Mouse (Mus musculus) neural tube, embryonic 15.5 days (tissue): Measurements from ENCODE around the gene Zswim5. TPM values are rescaled to one million over a fixed set of nuclear protein-coding genes. Genes with fewer than 3 reads are reported as not detected.

Experiments used
- ATAC-seq: fragments of 200-750 bp; cut with Nextera tagmentation; 2 replicates; pipeline ENCODE4 v1.8.0; 2017; ENCODE audit warnings: mild to moderate bottlenecking, moderate TSS enrichment, moderate library complexity; ENCODE audit not compliant: low FRiP score
- H3K27ac ChIP-seq: fragments of 300-500 bp; sonication (generic); replicated peaks from 2 replicates; pipeline ENCODE4 v1.5.1; 2015; ENCODE audit warnings: mild to moderate bottlenecking, inconsistent platforms
- H3K27me3 ChIP-seq: fragments of 300-500 bp; sonication (generic); replicated peaks from 2 replicates; pipeline ENCODE4 v1.6.1; 2015; ENCODE audit warnings: inconsistent platforms
- H3K36me3 ChIP-seq: fragments of 300-500 bp; sonication (generic); 2 replicates; pipeline ENCODE4 v1.6.1; 2015; ENCODE audit warnings: inconsistent platforms
- H3K4me1 ChIP-seq: fragments of 300-500 bp; sonication (generic); 2 replicates; pipeline ENCODE4 v1.6.1; 2015; ENCODE audit warnings: inconsistent platforms
- H3K4me2 ChIP-seq: fragments of 300-500 bp; sonication (generic); 2 replicates; pipeline ENCODE4 v1.6.1; 2015; ENCODE audit warnings: inconsistent platforms, mild to moderate bottlenecking, moderate library complexity
- H3K4me3 ChIP-seq: fragments of 300-500 bp; sonication (generic); replicated peaks from 2 replicates; pipeline ENCODE4 v1.5.1; 2015; ENCODE audit warnings: mild to moderate bottlenecking, inconsistent platforms
- H3K9ac ChIP-seq: fragments of 300-500 bp; sonication (generic); replicated peaks from 2 replicates; pipeline ENCODE4 v1.6.1; 2015; ENCODE audit warnings: mild to moderate bottlenecking, inconsistent platforms
- H3K9me3 ChIP-seq: fragments of 300-500 bp; sonication (generic); replicated peaks from 2 replicates; pipeline ENCODE4 v1.6.1; 2016; ENCODE audit warnings: inconsistent platforms
- WGBS: fragments of 180-500 bp; shearing (Covaris S2); methylation state at CpG from one replicate; pipeline ENCODE4 v1.1.7; 2015; ENCODE audit warnings: mixed read lengths; 5-methylcytosine and 5-hydroxymethylcytosine counted together
- polyA plus RNA-seq: library from polyadenylated mRNA; unstranded; fragments of >200 nt; fragmentation: Nextera tagmentation; extraction: Ambion mirVana; gene quantifications from 2 replicates; pipeline ENCODE4 v1.2.1, GENCODE M21; 2015

The Zswim5 gene
- polyA plus RNA-seq, 1 experiment from 2014 or later, result 4.4 TPM

DNA sequence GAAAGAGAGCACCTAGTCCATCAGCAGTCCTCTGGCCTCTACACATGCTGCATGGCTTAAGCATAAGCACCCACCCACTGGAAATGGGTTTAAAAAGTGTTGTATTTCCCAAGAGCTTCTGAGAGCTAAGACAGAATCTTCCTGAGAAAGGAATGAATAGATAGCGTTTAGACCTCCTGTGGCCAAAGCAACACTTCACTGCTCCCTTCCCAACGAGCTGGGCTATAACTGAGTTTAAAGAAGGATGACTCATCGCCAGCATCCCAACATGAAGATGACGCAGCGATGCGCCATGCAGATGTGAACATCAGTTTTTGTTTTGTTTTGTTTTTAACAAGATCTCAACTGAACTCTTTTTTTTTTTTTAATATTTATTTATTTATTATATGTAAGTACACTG lies 136.4 kb downstream of the Zswim5 start:
- WGBS, result 83% methylated on average over 6 of the region's 6 CpGs
- no peak for ATAC-seq
- H3K9ac ChIP-seq, result no peak overlapping the region
- no peaks in the 10 kb centered on the region for H3K27me3 ChIP-seq
- no peaks in the 10 kb centered on the region for H3K9me3 ChIP-seq
- H3K36me3 ChIP-seq, result no peaks in the 10 kb centered on the region
- H3K4me3 ChIP-seq, result no peak overlapping the region
- no peaks in the 10 kb centered on the region for H3K4me1 ChIP-seq
- no peak overlapping the region for H3K27ac ChIP-seq
- H3K4me2 ChIP-seq, result no peak overlapping the region

DNA sequence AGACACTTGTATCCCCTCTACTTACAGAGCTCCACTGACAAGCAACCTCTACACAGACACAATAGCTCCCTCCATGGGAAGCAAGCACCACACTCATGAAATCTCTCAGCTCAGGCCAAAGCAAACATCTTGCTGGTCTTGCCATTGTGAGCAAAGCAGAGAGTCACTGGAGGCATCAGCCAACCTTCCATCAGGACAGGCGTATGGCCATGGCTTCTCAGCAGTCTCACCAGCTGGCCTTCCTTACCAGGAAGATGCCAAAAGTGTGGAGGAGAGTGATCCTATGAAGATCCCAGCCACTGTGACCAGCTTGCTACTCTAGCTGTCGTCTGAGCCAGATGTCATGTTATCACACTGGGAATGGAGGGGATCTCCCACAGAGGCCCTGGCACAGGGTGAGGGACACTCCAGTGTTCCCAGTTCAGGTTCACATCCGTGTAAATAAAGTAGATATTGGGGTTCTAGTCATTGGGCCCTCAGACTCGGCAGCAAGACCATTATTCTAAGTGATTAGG lies 137.8 kb downstream of the Zswim5 start:
- no peaks in the 10 kb centered on the region for H3K27me3 ChIP-seq
- ATAC-seq, result no peak
- H3K36me3 ChIP-seq, result no peaks in the 10 kb centered on the region
- no peak overlapping the region for H3K4me2 ChIP-seq
- H3K27ac ChIP-seq, result no peak overlapping the region
- 73% methylated on average over 4 of the region's 4 CpGs for WGBS
- H3K4me3 ChIP-seq, result no peak overlapping the region
- no peak overlapping the region for H3K9ac ChIP-seq
- H3K4me1 ChIP-seq, result peaks cover 6% of the 10 kb centered on the region
- H3K9me3 ChIP-seq, result no peaks in the 10 kb centered on the region

DNA sequence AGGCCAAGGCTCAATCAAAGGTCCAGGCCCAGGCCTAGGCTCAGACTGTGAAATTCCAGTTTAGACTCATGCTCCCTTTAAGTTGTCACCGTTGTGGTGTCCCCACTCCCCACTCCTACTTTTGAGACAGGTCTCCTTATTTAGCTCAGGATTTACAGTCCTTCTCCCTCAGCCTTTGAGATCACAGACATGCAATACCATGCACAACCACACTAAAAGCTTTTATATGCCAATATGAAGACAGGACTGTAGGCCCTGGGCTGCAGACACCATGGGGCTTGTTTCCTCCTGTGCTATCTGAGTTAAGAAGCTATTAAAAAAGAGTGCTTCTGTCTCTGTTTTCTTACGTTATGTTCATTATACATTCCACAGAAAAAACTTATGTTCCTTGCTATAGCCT lies 140.6 kb downstream of the Zswim5 start:
- H3K4me3 ChIP-seq, result no peak overlapping the region
- H3K9ac ChIP-seq, result no peak overlapping the region
- no peak overlapping the region for H3K4me2 ChIP-seq
- WGBS, result 81% methylated on average over 2 of the region's 2 CpGs
- H3K36me3 ChIP-seq, result peaks cover 11% of the 10 kb centered on the region
- no peaks in the 10 kb centered on the region for H3K27me3 ChIP-seq
- peaks cover 14% of the 10 kb centered on the region for H3K4me1 ChIP-seq
- no peak overlapping the region for H3K27ac ChIP-seq
- no peaks in the 10 kb centered on the region for H3K9me3 ChIP-seq
- ATAC-seq, result no peak

GRCm38 (mm10) chr4:117018327-117018726 lies 141.2 kb downstream of the Zswim5 start:
- H3K4me3 ChIP-seq, result no peak overlapping the region
- no peaks in the 10 kb centered on the region for H3K27me3 ChIP-seq
- H3K4me1 ChIP-seq, result peaks cover 14% of the 10 kb centered on the region
- 88% methylated on average over 7 of the region's 7 CpGs for whole genome bisulfite sequencing
- H3K36me3 ChIP-seq, result peaks cover 17% of the 10 kb centered on the region
- no peak overlapping the region for H3K4me2 ChIP-seq
- H3K9ac ChIP-seq, result no peak overlapping the region
- ATAC-seq, result no peak
- no peaks in the 10 kb centered on the region for H3K9me3 ChIP-seq
- H3K27ac ChIP-seq, result no peak overlapping the region

GRCm38 (mm10) chr4:117019206-117020134 lies 142.3 kb downstream of the Zswim5 start, which contains the start of gene Eif2b3:
Gene Eif2b3, plus strand, starts transcription at chr4:117019402.
- Histone ChIP-seq H3K4me3 (peak within 1 kb of the TSS; percentile 99), H3K36me3 (peaks cover 22% of the 10 kb centered on the region), H3K4me2 (peak within 1 kb of the TSS; percentile 77), H3K9ac (peak within 1 kb of the TSS; percentile 93), H3K27ac (peak within 1 kb of the TSS; percentile 69), H3K27me3 (no peaks in the 10 kb centered on the region), H3K4me1 (peaks cover 14% of the 10 kb centered on the region), H3K9me3 (no peaks in the 10 kb centered on the region)
- WGBS, result 1% methylated on average over 61 of the region's 61 CpGs
- peak; percentile 95 for ATAC-seq

DNA sequence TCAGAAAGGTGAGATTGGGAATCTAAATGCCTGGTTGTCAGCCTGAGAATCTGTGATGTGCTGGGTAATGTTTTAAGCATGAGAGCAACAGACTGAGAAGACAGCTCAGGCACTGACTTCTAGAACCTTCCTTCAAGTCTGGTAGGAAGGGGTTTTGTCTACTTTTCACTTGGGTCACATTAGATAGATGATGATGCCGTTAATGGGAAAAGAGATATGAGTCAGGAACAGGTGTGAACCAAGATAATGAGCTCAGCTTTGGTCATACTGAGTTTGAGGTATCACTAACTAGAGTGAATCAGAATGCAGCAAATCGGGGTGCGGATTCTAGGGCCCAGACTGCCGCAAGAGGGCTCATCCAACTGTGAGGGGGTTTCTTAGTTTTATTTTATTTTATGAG lies 146.3 kb downstream of the Zswim5 start:
- H3K4me2 ChIP-seq, result no peak overlapping the region
- no peak overlapping the region for H3K4me3 ChIP-seq
- H3K27me3 ChIP-seq, result no peaks in the 10 kb centered on the region
- H3K4me1 ChIP-seq, result peaks cover 14% of the 10 kb centered on the region
- H3K9me3 ChIP-seq, result no peaks in the 10 kb centered on the region
- H3K36me3 ChIP-seq, result peaks cover 31% of the 10 kb centered on the region
- WGBS, result 97% methylated on average over 4 of the region's 4 CpGs
- ATAC-seq, result no peak
- H3K9ac ChIP-seq, result no peak overlapping the region
- H3K27ac ChIP-seq, result no peak overlapping the region

DNA sequence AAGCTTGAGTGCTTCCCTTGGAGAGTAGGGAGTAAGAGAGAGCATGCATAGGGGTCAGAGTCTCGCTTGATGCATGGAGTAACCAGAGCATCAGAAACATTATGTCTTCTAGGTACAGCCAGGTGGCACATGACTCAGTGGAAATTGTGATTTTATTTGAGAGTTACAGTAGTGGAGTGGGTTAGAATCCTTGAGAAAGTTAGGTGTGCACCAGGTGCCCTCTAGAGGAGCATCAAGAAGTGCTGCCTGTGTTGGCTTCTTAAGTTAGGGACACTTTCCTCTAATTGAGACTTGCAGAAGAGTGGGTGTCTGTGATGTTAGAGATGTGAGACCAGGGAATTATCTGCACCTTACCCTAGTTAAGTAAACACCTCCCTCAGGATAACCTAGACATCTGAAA lies 153.9 kb downstream of the Zswim5 start:
- no peaks in the 10 kb centered on the region for H3K4me1 ChIP-seq
- no peak overlapping the region for H3K9ac ChIP-seq
- no peaks in the 10 kb centered on the region for H3K27me3 ChIP-seq
- ATAC-seq, result no peak
- H3K9me3 ChIP-seq, result no peaks in the 10 kb centered on the region
- WGBS, result 96% methylated on average over 1 of the region's 1 CpGs
- H3K4me2 ChIP-seq, result no peak overlapping the region
- no peak overlapping the region for H3K4me3 ChIP-seq
- no peak overlapping the region for H3K27ac ChIP-seq
- peaks cover 21% of the 10 kb centered on the region for H3K36me3 ChIP-seq

Other genes starting within 250 kb of the Zswim5 start
- 79.3 and 93.1 TPM in 2 replicates for gene Nasp, start 249.4 kb upstream of the Zswim5 start, polyA plus RNA-seq
- 717 and 746 TPM in 2 replicates for gene Akr1a1, start 225.7 kb upstream of the Zswim5 start, polyA plus RNA-seq
- gene Prdx1, start 191.8 kb upstream of the Zswim5 start, polyA plus RNA-seq, result 443 and 606 TPM in 2 replicates
- gene Mmachc, start 169.0 kb upstream of the Zswim5 start, polyA plus RNA-seq, result 20.0 and 22.7 TPM in 2 replicates
- gene Ccdc163, start 168.9 kb upstream of the Zswim5 start, polyA plus RNA-seq, result 9.7 and 11.3 TPM in 2 replicates
- 3.0 and 3.3 TPM in 2 replicates for gene Tesk2, start 156.4 kb upstream of the Zswim5 start, polyA plus RNA-seq
- gene Toe1, start 69.7 kb upstream of the Zswim5 start, polyA plus RNA-seq, result 27.2 and 33.4 TPM in 2 replicates
- gene Mutyh, start 69.7 kb upstream of the Zswim5 start, polyA plus RNA-seq, result 5.6 and 7.5 TPM in 2 replicates
- 1.4 and 1.8 TPM in 2 replicates for gene Hpdl, start 55.7 kb upstream of the Zswim5 start, polyA plus RNA-seq
- gene Urod, start 117.0 kb downstream of the Zswim5 start, polyA plus RNA-seq, result 57.2 and 62.7 TPM in 2 replicates
- 22.4 and 24.9 TPM in 2 replicates for gene Hectd3, start 117.9 kb downstream of the Zswim5 start, polyA plus RNA-seq
- 46.1 and 49.1 TPM in 2 replicates for gene Eif2b3, start 142.0 kb downstream of the Zswim5 start, polyA plus RNA-seq
- gene Ptch2, start 218.7 kb downstream of the Zswim5 start, polyA plus RNA-seq, result 6.9 and 7.1 TPM in 2 replicates
- 4.7 and 5.5 TPM in 2 replicates for gene Btbd19, start 248.3 kb downstream of the Zswim5 start, polyA plus RNA-seq
- gene Tctex1d4, start 249.4 kb downstream of the Zswim5 start, polyA plus RNA-seq, result not detected in 2 replicates